Mouse (Mus musculus) thymus, postnatal 25 days (tissue): ENCODE data around the gene Btbd11.
"Not testable (repeated sequence)": the region's sequence is repeated elsewhere in the genome, so short reads cannot be mapped to it uniquely, and the experiment has no call there.

Source experiments
- DNase-seq: peaks from one replicate; pipeline ENCODE4 v3.0.0; 2022

Gene Btbd11

GRCm38 (mm10) chr10:85694429-85694828 is 307.8 kb downstream of the Btbd11 start:
- DNase-seq: not testable (repeated sequence)

DNA sequence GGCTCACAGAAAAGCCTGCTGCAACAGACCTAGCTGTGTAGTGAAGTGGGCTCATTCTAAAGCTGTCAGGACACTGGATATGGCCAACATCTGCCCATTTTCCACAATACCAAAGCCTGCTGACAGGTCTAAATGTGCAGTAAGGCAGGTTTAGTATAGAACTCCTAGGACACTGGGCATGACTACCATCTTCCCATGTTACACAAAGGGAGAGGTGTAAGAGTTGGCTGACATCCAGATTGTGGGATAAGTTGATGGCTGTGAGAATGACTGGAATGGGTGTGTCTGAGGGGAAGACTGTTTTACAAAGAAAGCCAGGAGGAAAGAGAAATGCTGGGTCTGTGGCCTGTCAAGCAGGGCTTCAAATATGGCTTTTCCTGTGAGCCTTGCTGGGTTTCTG is 313.1 kb downstream of the Btbd11 start:
- no peak for DNase-seq

DNA sequence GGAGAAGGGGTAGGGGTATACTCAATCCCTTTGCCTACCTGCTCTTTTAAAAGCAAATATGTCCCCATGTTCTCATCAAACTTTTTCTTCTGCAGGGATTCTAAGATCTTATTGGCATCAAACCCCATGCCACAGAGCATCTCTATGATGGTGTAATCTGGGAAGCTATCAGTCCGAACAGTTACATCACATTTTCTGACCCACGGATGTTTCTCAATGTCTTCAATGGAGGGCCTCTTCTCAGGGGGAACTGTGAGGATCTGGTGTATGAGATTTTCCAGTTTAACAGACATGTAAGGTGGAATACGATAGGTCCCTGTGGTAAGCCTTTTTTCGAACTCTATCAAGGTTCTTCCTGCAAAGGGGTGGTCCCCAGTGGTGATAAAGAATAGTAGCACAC is 323.2 kb downstream of the Btbd11 start:
- not testable (repeated sequence) for DNase-seq
